Mouse (Mus musculus): ENCODE results near the gene Spryd4. TPM values are rescaled to one million over a fixed set of nuclear protein-coding genes. Genes with fewer than 3 reads are reported as not detected.
A peak's percentile ranks its signal among the peaks of the same experiment; 100 is the strongest.

Gene Spryd4
- polyA plus RNA-seq, 1 experiment from 2014 or later = 31.1 TPM

DNA sequence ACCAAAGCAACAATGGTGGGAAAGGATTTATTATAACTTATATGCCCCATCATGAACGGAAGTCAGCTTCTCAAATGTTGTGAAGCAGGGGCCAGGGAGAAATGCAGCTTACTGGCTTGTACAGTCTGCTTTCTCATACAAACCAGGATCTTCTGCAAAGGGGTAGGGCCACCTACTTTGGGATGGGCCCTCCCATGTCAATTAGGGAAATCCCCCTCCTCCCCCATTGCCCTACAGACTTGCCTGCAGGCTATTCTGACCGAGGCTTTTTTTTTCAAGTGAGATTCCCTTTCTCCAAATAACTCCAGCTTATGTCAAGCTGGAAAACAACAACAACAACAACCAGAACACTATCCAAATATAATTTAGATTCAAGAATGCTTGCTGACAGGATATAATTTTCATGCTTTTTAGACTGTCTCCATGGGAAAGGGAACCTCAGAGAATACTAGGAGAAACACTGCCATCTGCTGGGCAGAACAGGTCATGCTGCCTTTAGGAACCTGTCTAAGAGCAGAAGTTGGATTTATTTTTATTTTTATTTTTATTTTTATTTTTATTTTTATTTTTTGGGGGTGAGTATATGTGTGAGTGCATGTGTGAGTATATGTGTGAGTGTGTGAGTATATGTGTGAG, 23.2 kb downstream of the Spryd4 start:
- Histone ChIP-seq H3K9ac (ENCODE audit: low read depth, low read length) (no peak overlapping the region), H3K36me3 (ENCODE audit: control insufficient read depth, insufficient read depth, low read length) (no peaks in the 10 kb centered on the region), H3K4me3 (ENCODE audit: low read depth, low read length) (no peak overlapping the region), H3K4me1 (replicated peaks; ENCODE audit: control insufficient read depth, insufficient read depth, low read length) (no peaks in the 10 kb centered on the region), H3K27ac (ENCODE audit: low read depth, low read length) (no peak overlapping the region), H3K27me3 (ENCODE audit: control insufficient read depth, insufficient read depth, low read length) (no peaks in the 10 kb centered on the region), H3K9me3 (ENCODE audit: control insufficient read depth, low read length) (no peaks in the 10 kb centered on the region), H3K4me2 (replicated peaks; ENCODE audit: low read depth, low read length) (no peak overlapping the region)
- ATAC-seq (ENCODE audit: low FRiP score) (no peak), DNase-seq (ENCODE audit: low spot score) (peak; percentile 84)
- WGBS = 45% methylated on average over 2 of the region's 2 CpGs

DNA sequence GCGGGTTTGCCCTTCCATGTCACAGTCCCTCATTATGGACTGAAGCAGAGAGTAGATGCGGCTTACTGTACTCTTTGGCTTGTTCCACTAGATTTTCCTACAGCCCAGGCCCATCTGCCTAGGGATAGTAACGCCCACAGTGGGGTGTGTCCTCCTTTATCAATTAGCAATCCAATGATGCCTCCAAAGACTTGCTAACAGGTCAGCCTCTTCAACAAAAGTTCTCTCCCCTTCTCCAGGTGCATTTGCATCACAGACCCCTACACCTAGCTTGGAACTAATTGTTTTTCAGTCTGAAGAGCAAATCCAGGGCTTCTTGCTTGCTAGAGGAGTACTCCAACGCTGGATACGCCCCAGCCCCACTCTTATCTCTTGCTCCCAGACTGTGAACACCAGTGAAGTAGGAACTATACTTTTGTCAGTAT, 24.4 kb downstream of the Spryd4 start:
- Histone ChIP-seq H3K27ac (ENCODE audit: low read depth, low read length) (no peak overlapping the region), H3K4me1 (replicated peaks; ENCODE audit: control insufficient read depth, insufficient read depth, low read length) (no peaks in the 10 kb centered on the region), H3K9ac (ENCODE audit: low read depth, low read length) (no peak overlapping the region), H3K9me3 (ENCODE audit: control insufficient read depth, low read length) (no peaks in the 10 kb centered on the region), H3K4me2 (replicated peaks; ENCODE audit: low read depth, low read length) (no peak overlapping the region), H3K27me3 (ENCODE audit: control insufficient read depth, insufficient read depth, low read length) (no peaks in the 10 kb centered on the region), H3K36me3 (ENCODE audit: control insufficient read depth, insufficient read depth, low read length) (no peaks in the 10 kb centered on the region), H3K4me3 (ENCODE audit: low read depth, low read length) (no peak overlapping the region)
- DNase-seq (ENCODE audit: low spot score) (no peak), ATAC-seq (ENCODE audit: low FRiP score) (no peak)
- WGBS = 69% methylated on average over 5 of the region's 5 CpGs

DNA sequence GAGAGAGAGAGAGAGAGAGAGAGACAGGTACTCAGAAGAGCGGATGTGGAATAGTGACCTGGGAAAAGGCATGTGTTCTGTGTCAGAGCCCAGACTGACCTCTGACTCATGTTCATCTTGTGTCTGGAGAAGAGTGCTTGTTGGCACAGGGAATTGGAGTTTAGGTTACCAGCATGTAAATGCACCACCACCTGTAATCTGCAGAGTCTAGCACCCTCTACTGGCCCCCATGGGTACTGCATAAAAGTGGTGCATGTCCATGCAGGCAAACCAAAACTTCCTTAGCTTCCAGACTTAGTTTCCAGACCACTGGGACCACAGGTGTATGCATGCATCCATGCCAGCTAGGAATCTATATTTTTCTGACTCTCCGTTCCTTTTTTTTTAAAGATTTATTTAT, 25.6 kb downstream of the Spryd4 start:
- Histone ChIP-seq H3K4me1 (replicated peaks; ENCODE audit: control insufficient read depth, insufficient read depth, low read length) (no peaks in the 10 kb centered on the region), H3K9ac (ENCODE audit: low read depth, low read length) (no peak overlapping the region), H3K36me3 (ENCODE audit: control insufficient read depth, insufficient read depth, low read length) (no peaks in the 10 kb centered on the region), H3K27me3 (ENCODE audit: control insufficient read depth, insufficient read depth, low read length) (no peaks in the 10 kb centered on the region), H3K27ac (ENCODE audit: low read depth, low read length) (no peak overlapping the region), H3K9me3 (ENCODE audit: control insufficient read depth, low read length) (no peaks in the 10 kb centered on the region), H3K4me2 (replicated peaks; ENCODE audit: low read depth, low read length) (no peak overlapping the region), H3K4me3 (ENCODE audit: low read depth, low read length) (no peak overlapping the region)
- ATAC-seq (ENCODE audit: low FRiP score) (peak; percentile 45; the same call in 1 of the 2 replicates), DNase-seq (ENCODE audit: low spot score) (peak; percentile 91)
- WGBS = 54% methylated on average over 2 of the region's 2 CpGs

DNA sequence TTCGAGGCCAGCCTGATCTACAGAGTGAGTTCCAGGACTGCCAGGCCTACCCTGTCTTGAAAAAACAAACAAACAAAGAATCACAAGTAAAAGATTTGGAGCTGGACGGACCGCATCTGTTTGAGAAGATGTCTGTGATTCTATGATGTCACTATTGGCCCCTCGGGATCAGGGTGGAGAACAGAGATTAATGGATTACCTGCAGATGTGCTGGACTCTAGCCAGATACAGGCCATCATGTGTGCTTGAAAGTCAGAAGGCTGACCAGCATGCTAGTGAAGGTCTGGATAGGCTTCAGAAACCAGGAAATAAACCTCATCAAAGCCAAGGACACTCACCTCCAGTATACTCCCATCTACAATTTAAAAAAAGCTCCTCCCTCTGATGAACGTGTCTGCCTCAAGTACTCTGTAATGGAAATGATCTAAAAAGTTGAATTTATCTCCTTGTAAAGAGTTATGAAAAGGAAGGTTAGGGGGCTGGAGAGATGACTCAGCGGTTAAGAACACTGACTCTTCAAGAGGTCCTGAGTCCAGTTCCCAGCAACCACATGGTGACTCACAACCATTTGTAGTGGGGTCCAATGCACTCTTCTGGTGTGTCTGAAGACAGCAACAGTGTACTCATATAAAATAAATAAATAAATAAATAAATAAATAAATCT, 26.2 kb downstream of the Spryd4 start:
- Histone ChIP-seq H3K4me2 (replicated peaks; ENCODE audit: low read depth, low read length) (no peak overlapping the region), H3K36me3 (ENCODE audit: control insufficient read depth, insufficient read depth, low read length) (no peaks in the 10 kb centered on the region), H3K4me1 (replicated peaks; ENCODE audit: control insufficient read depth, insufficient read depth, low read length) (no peaks in the 10 kb centered on the region), H3K27ac (ENCODE audit: low read depth, low read length) (no peak overlapping the region), H3K27me3 (ENCODE audit: control insufficient read depth, insufficient read depth, low read length) (no peaks in the 10 kb centered on the region), H3K4me3 (ENCODE audit: low read depth, low read length) (no peak overlapping the region), H3K9ac (ENCODE audit: low read depth, low read length) (no peak overlapping the region), H3K9me3 (ENCODE audit: control insufficient read depth, low read length) (no peaks in the 10 kb centered on the region)
- DNase-seq (ENCODE audit: low spot score) (no peak), ATAC-seq (ENCODE audit: low FRiP score) (peak; percentile 22; the same call in 1 of the 2 replicates)
- WGBS = 81% methylated on average over 6 of the region's 6 CpGs

DNA sequence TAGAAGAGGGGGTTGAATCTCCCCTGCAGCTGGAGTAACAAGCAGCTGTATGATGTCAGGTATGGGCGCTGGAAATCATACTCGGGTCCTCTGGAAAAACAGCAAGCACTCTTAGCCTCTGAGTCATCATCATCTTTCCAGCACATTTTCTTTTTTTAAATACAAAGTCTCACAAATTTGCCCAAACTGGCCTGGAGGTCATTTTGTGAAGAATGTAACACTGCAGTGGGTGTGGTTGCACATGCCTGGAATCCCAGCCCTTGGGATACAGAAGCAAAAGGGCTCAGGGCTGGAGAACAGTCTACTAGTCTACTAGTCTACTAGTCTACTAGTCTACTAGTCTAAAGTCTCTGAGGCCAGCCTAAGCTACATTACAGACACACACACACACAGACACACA, 27.3 kb downstream of the Spryd4 start:
- 95% methylated on average over 2 of the region's 2 CpGs for WGBS
- H3K9me3 ChIP-seq (ENCODE audit: control insufficient read depth, low read length) = no peaks in the 10 kb centered on the region
- H3K27me3 ChIP-seq (ENCODE audit: control insufficient read depth, insufficient read depth, low read length) = no peaks in the 10 kb centered on the region
- ATAC-seq (ENCODE audit: low FRiP score) (no peak), DNase-seq (ENCODE audit: low spot score) (no peak)
- H3K4me3 ChIP-seq (ENCODE audit: low read depth, low read length) = no peak overlapping the region
- no peaks in the 10 kb centered on the region for H3K4me1 ChIP-seq (replicated peaks; ENCODE audit: control insufficient read depth, insufficient read depth, low read length)
- H3K4me2 ChIP-seq (replicated peaks; ENCODE audit: low read depth, low read length) = no peak overlapping the region
- H3K27ac ChIP-seq (ENCODE audit: low read depth, low read length) = no peak overlapping the region
- H3K36me3 ChIP-seq (ENCODE audit: control insufficient read depth, insufficient read depth, low read length) = no peaks in the 10 kb centered on the region
- H3K9ac ChIP-seq (ENCODE audit: low read depth, low read length) = no peak overlapping the region

DNA sequence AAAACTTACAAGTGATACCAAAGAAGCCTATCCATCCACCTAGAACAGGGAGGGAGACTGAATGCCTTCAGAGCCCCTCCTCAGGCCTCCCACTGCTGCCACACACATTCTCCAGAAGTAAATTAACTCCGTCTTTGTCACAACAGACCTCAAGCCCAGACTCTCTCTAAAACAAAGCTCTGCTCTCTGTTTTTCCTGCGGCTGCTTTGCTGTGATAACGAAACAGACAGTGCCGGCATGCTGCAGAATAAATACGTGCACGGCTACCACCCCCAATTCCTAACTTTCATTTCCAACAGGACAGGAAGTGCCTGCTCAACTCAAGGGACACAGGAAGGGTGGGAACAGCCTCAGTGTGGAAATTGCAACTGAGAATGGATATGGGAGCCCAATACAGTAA, 31.6 kb downstream of the Spryd4 start, which contains the start of gene Rbms2:
Rbms2 (minus strand) TSS at position 309 of the 400 bp plus-strand sequence.
- no peak within 1 kb of the TSS for H3K27ac ChIP-seq (ENCODE audit: low read depth, low read length)
- no peak within 1 kb of the TSS for H3K9ac ChIP-seq (ENCODE audit: low read depth, low read length)
- no peaks in the 10 kb centered on the region for H3K36me3 ChIP-seq (ENCODE audit: control insufficient read depth, insufficient read depth, low read length)
- 4% methylated on average over 6 of the region's 6 CpGs for WGBS
- H3K4me3 ChIP-seq (ENCODE audit: low read depth, low read length) = no peak within 1 kb of the TSS
- H3K4me2 ChIP-seq (replicated peaks; ENCODE audit: low read depth, low read length) = no peak within 1 kb of the TSS
- H3K9me3 ChIP-seq (ENCODE audit: control insufficient read depth, low read length) = no peaks in the 10 kb centered on the region
- H3K27me3 ChIP-seq (ENCODE audit: control insufficient read depth, insufficient read depth, low read length) = no peaks in the 10 kb centered on the region
- DNase-seq (ENCODE audit: low spot score) (peak; percentile 15), ATAC-seq (ENCODE audit: low FRiP score) (no peak)
- no peaks in the 10 kb centered on the region; the same call in 1 of the 2 replicates for H3K4me1 ChIP-seq (replicated peaks; ENCODE audit: control insufficient read depth, insufficient read depth, low read length)

DNA sequence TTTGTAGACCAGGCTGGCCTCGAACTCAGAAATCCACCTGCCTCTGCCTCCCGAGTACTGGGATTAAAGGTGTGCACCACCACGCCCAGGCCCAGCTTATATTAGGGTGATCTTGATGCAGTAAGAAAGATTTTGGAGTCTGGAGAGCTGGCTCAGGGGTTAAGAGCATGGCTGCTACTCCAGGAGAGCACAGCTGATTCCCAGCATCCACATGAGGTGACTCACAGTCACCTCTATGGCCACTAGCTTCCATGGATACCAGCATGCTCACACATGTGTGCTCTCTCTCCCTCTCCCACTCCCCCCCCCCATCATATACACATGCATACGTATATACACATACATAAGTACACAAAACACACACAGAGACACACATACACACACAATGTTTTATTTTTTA, 34.3 kb downstream of the Spryd4 start:
- H3K4me3 ChIP-seq (ENCODE audit: low read depth, low read length) = no peak overlapping the region
- no peaks in the 10 kb centered on the region; the same call in 1 of the 2 replicates for H3K4me1 ChIP-seq (replicated peaks; ENCODE audit: control insufficient read depth, insufficient read depth, low read length)
- H3K36me3 ChIP-seq (ENCODE audit: control insufficient read depth, insufficient read depth, low read length) = no peaks in the 10 kb centered on the region
- H3K27me3 ChIP-seq (ENCODE audit: control insufficient read depth, insufficient read depth, low read length) = no peaks in the 10 kb centered on the region
- no peak overlapping the region for H3K9ac ChIP-seq (ENCODE audit: low read depth, low read length)
- DNase-seq (ENCODE audit: low spot score) = no peak
- 81% methylated on average over 4 of the region's 4 CpGs for WGBS
- no peak overlapping the region for H3K4me2 ChIP-seq (replicated peaks; ENCODE audit: low read depth, low read length)
- no peaks in the 10 kb centered on the region for H3K9me3 ChIP-seq (ENCODE audit: control insufficient read depth, low read length)
- H3K27ac ChIP-seq (ENCODE audit: low read depth, low read length) = no peak overlapping the region
- no peak for ATAC-seq (ENCODE audit: low FRiP score)

DNA sequence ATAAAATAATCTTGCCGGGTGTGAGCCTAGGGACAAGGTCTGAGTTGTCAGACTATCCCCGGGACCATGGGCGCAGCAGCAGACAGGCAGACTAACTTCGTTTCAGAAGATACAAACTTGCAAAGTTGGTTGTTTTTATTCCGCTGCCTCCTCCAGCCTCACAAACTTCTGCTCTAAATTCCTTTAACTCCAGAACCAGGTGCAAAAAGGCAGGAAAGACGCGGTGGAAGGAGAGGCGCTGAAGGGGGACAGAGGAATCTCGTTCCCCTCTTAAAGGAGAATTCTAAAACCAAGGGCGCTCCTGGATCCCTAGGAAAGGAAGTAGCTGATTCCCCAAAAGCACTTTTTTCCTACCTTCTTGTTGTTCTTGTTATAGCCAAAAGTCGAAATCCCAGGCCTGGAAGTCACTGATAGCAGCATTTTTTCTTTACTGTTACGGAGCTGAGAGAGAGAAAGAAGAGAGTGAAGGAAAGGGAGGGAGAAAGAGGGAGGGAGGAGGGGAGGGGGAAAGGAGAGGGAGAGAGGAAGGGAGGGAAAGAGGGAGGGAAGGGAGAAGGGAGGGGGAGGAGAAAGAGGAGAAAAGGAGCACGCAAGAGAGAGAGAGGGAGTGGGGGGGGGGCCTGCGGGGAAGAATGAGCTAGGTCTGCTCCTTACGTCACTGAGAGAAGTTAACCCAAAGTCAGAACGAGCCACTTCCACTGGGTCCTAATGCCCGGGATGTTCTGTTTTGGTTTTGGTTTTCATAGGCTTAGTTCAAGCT, 35.4 kb downstream of the Spryd4 start:
- H3K36me3 ChIP-seq (ENCODE audit: control insufficient read depth, insufficient read depth, low read length) = no peaks in the 10 kb centered on the region
- H3K9me3 ChIP-seq (ENCODE audit: control insufficient read depth, low read length) = no peaks in the 10 kb centered on the region
- peak; percentile 84 for ATAC-seq (ENCODE audit: low FRiP score)
- H3K4me2 ChIP-seq (replicated peaks; ENCODE audit: low read depth, low read length) = peak overlapping the region; percentile 65
- H3K4me3 ChIP-seq (ENCODE audit: low read depth, low read length) = peak overlapping the region; percentile 54
- peak overlapping the region; percentile 51; the same call in 1 of the 2 replicates for H3K27ac ChIP-seq (ENCODE audit: low read depth, low read length)
- H3K4me1 ChIP-seq (replicated peaks; ENCODE audit: control insufficient read depth, insufficient read depth, low read length) = no peaks in the 10 kb centered on the region; the same call in 1 of the 2 replicates
- WGBS = 2% methylated on average over 17 of the region's 17 CpGs
- H3K27me3 ChIP-seq (ENCODE audit: control insufficient read depth, insufficient read depth, low read length) = no peaks in the 10 kb centered on the region
- H3K9ac ChIP-seq (ENCODE audit: low read depth, low read length) = peak overlapping the region; percentile 69
- DNase-seq (ENCODE audit: low spot score) = peak; percentile 83

All from hindbrain, embryonic 11.5 days (tissue).